Mouse (Mus musculus): ENCODE measurements at regions not wholly inside any gene's neighbourhood (a gene's known extent, or its start where the extent isn't known, plus 50 kb on each side); places are given as distances from the start of the nearest gene placed in this dataset.

DNA sequence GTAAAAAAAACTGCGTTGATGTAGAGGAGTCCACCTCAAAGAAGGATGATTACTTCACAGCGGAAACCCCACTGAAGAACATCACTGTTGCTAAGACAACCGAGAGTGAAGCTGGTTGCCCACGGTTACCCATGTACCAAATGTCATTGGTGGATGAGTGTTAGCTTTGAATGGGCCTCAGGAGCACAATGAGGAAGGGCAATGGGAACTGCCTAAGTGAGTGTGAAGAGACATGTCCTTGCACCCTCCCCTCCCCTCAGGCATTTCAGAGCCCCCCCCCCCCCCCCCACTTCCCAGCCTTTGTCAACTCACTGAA lies 96.1 kb upstream of the Chd2 start:
- no peak for DNase-seq (ENCODE audit: low spot score in 2 of 2)

DNA sequence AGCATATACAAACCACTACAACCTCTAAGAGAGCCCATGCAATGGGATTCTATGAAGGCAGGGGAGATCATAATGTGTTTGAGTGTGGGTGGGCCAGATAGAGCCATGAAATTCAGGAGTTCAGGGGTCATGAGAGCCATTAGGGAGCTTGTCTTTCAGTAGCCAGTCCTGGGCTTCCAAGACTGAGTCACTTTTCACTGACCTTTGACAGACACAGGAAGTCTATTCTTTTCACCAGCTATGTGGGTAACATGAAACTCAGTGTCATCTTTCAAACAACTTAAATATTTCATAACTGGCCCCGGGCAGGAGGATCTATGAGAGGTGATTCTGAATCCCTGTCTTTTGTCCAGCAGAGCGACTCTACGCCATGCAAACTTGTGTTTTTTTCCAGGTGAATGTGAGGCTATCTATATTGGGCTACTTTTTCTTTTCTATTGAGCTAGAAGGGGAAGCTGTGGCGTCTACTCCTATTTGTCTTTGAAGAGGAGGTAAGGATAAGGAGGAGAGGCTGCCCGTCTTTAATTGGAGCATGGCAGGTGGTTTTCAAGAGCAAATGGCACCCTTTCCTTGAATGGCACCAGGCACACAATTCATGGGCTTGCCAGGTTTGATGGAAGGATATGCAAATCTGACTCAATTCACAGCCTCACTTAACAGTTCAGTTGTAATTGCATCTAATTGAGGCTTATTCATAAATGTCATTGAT lies 95.6 kb upstream of the Chd2 start:
- no peak for DNase-seq (ENCODE audit: low spot score in 2 of 2)

DNA sequence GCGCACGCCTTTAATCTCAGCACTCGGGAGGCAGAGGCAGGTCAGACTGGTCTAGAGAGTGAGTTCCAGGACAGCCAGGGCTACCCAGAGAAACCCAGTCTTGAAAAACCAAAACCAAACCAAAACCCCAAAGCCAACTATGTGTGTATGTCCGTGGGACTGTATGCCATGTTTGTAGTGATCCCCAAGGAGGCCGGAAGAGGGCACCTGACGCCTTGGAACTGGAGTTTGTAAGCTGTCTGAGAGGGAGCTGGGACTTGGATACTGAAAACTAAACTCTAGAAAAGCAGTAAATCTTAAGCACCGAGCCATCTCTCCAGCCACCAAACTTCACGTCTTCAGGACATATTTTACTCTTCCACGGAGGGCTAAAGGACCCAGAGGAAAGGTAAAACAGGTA lies 93.8 kb upstream of the Chd2 start:
- DNase-seq (ENCODE audit: low spot score in 2 of 2), result no peak

DNA sequence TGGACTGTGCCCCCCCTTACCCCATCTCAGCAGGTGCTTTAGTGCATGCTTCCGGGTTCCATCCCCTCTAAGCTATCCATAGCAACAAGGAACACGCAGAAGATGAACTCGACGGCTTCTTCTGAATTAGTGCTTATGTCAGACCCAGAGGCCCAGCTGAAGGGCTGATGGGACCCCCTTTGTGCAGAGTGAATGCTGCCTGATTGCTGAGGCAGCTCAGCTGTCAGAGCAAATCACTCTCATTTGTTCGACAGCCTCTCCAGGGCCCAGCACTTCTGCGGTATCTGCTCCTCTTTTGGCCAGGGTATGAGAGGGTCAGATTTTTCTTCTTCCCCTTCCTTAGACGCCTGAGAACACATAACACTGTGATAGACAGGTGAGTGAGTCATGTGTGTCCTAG lies 89.2 kb upstream of the Chd2 start:
- no peak for DNase-seq (ENCODE audit: low spot score in 2 of 2)

GRCm38 (mm10) chr7:73629182-73629581 lies 87.6 kb upstream of the Chd2 start:
- DNase-seq (ENCODE audit: low spot score in 2 of 2), result no peak

DNA sequence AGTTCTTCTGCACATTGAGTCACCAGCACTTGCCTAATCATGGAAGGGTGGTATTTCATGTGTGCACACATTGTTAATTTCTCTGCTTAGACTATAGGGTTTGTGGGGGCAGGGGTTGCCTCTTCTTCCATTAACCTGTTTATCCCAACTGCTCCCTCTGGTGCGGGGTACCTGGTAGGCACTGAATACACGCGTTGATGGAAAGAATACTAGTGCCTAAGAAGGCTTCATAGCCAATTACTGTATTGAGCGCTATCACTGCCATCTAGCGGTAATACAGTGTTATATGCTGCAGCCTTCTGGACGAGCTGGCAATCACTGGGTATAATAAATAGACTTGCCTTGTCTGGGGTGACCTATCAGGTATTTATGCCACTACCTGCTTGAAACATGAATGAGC lies 86.4 kb upstream of the Chd2 start:
- peak; percentile 73 to 81 for DNase-seq (ENCODE audit: low spot score in 2 of 2)

GRCm38 (mm10) chr7:73626291-73626690 lies 84.7 kb upstream of the Chd2 start:
- no peak for DNase-seq (ENCODE audit: low spot score in 2 of 2)

- no peak for DNase-seq (ENCODE audit: low spot score in 2 of 2)
These were observed 84.0 kb upstream of the Chd2 start for GRCm38 (mm10) chr7:73625651-73626050.

GRCm38 (mm10) chr7:73624992-73625391 lies 83.4 kb upstream of the Chd2 start:
- DNase-seq (ENCODE audit: low spot score in 2 of 2), result no peak

DNA sequence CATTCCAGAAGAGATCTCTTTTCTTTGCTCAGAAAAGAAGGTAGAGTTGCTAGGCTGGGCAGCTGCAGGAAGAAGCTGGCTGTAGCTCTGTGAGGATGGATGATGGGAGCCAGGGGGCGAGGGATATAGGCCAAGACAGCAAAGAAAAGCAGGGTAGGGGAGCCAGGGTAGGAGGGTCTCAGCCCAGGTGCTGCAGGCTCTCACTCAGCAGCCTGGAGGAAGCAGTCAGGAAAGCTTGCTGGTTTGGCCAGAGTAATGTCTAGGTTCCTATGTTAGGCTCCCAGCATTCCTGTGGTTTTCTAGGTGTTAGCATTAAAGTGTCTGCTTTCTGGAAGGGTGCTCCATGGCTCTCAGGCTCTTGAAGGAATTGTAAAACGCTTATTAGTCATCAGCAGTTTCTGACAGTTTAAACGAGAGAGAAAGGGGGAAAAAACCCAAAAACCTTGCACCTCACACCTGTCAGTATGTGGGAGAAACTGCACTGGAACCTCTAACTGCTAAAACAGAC lies 82.5 kb upstream of the Chd2 start:
- DNase-seq (ENCODE audit: low spot score in 2 of 2), result no peak

DNA sequence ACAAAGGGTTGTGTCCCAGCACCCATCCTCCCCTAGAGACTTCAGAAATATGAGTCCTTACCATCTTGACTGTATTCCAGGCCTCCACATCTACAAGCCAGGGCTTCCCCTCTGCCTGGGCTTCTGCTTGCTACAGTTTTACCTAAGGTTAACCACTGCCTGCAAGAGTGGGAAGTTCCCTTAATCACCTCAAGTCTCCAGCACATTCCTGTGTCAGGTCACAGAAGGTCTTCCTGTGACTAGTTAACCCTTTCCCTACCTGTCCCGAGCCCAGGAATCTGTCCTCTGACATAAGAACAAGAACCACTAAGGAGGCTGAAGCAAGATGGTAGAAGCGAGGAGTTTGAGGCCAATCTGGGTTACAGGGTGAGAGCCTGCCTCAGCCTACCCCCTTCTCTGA lies 80.8 kb upstream of the Chd2 start:
- DNase-seq (ENCODE audit: low spot score in 2 of 2), result no peak

GRCm38 (mm10) chr7:73620341-73620740 lies 78.7 kb upstream of the Chd2 start:
- no peak for DNase-seq (ENCODE audit: low spot score in 2 of 2)

GRCm38 (mm10) chr7:73618758-73619416 lies 77.3 kb upstream of the Chd2 start:
- DNase-seq (ENCODE audit: low spot score in 2 of 2), result no peak

GRCm38 (mm10) chr7:73617910-73618757 lies 76.5 kb upstream of the Chd2 start:
- DNase-seq (ENCODE audit: low spot score in 2 of 2), result peak; percentile 99

DNA sequence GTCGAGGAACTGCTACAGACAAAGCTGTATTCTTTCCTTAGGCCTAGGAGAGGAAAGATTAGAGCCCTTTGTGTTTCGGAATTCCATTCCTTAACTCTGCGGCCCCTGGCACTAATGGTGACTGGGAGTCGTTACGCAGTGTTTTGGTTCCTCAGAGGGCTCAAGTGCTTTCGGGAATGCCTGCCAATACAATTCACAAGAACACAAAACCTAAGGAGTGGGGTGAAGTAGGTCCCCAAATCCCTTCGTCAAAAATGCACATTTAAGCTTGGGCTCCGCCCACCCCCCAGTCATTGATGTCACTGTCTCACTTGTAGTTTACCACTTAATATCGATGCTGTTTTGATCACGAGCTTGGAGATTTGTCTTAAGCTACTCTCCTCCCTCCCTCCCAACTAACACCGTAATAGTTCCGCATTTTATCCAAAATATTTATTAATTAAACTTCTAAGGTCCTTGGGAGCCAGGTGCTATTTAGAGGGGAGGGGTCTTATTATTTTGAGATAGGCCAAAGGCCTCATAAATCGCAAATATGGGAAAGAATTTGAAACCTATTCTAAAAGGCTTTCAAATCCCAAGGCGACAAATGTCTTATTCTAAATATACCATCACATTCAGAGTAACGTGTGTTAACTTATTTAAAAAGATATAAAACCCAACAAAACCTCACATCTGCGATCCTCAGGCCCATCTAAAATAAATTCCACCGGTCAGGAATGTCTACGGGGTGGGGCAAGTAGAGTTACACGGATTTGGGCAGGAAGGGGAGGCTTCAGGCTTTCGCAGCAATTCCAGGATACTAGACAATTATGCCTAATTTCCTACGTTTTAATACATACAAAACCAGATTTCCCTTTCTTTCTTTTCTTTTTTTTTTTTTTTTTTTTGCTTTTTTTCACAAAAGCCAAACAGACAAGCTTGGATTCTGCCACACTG lies 75.6 kb upstream of the Chd2 start:
- peak; percentile 64 to 73 for DNase-seq (ENCODE audit: low spot score in 2 of 2)

- DNase-seq (ENCODE audit: low spot score in 2 of 2), result no peak
These were observed 74.4 kb upstream of the Chd2 start for GRCm38 (mm10) chr7:73616015-73616414.

DNA sequence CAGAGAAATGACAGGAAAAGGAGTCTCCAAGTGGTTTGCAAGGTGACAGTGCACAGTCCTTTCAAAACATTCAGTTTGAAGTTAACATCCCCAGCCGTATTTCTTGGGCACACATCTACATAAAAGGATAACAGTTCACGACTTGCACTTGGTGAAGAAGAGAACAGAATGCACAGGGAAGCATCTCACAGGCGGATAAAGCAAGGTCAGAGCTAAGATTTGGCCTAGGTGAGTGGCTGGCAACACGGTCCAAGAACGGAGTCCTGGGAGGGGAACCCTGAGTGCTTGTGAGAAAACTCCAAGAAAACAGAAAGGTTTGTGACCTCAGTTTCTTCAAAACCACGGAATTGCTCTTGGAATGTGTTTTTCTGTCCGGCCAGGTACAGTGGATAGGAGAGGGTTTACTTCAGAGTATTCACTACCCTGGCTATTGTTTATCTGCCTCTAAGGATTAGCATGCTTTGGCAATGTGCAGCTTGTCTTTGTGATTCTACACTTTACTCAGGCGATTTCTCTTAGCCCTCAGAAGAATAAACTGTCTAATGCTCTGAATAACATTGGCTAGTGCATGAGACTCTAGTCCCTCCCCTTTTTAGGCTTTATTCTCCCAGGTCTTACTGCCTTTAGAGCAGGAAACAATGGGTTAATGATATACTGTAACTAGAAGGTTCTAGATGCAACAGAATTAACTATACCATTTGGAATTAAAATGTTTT lies 73.4 kb upstream of the Chd2 start:
- DNase-seq (ENCODE audit: low spot score in 2 of 2), result no peak

- no peak for DNase-seq (ENCODE audit: low spot score in 2 of 2)
These were observed 72.7 kb upstream of the Chd2 start for GRCm38 (mm10) chr7:73614341-73614740.

- DNase-seq (ENCODE audit: low spot score in 2 of 2), result no peak
These were observed 71.1 kb upstream of the Chd2 start for GRCm38 (mm10) chr7:73612752-73613092.

- DNase-seq (ENCODE audit: low spot score in 2 of 2), result no peak
These were observed 70.5 kb upstream of the Chd2 start for GRCm38 (mm10) chr7:73611866-73612751.

All from natural killer cell, adult 2 months (primary cell).